Mouse (Mus musculus): ENCODE measurements around the gene Trdn. TPM values are rescaled to one million over a fixed set of nuclear protein-coding genes. Genes with fewer than 3 reads are reported as not detected.

The Trdn gene
- polyA plus RNA-seq (2016; fragmentation: Nextera tagmentation; extraction: Ambion mirVana): 0.10 TPM in 1 of 2 replicates, not detected in the other

DNA sequence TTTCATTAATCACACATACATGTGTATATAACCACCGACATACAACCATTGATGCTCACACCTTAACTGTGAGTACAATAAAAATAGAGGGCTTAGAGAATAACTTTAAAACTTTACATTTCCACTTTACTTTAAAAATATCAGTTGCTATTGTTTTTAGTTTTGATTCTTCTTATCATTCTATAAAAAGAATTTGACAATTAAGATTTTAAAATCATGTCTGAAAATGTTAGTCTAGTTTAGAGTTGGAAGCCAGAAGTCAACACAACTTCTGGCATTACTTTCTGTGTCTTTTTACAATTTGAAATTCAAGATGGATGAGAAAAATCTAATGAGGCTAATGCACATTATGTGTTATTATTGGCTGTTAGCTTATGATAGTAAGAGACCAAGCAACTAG, at the start of gene Trdn:
Trdn (plus strand) TSS at position 301 of the 400 bp plus-strand sequence.
- no peaks in the 10 kb centered on the region for H3K4me1 ChIP-seq

DNA sequence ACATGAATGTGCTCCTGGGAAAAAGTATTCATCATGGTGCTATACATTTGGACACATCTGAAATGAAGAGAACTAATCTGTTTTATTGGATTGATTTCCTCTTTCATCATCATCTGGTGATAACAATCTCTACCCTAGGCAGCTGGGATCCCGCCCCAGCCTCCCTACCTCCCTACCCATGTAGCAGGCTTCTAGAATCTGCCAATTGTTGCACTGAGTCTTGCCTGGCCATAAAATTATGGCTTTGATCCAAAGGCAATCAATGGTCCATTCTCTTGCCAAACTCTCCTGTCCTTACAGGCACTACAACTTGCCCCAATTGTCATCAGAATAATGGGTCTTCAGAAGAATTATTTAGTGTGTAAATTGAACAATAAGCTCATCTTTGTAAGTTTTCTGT, 19.6 kb upstream of the Trdn start:
- no peaks in the 10 kb centered on the region for H3K9me3 ChIP-seq (replicated peaks)
- H3K4me3 ChIP-seq: no peak overlapping the region
- no peaks in the 10 kb centered on the region for H3K27me3 ChIP-seq (ENCODE audit: low read depth, poor library complexity, severe bottlenecking)
- H3K36me3 ChIP-seq: no peaks in the 10 kb centered on the region
- no peak overlapping the region for H3K27ac ChIP-seq
- no peaks in the 10 kb centered on the region for H3K4me1 ChIP-seq
- no peak for DNase-seq (ENCODE audit: low spot score)
- WGBS: 85% methylated on average over 1 of the region's 1 CpGs

More for the DNA sequence above, at the start of gene Trdn:
- WGBS: 86% methylated on average over 1 of the region's 1 CpGs
- H3K27ac ChIP-seq: no peak within 1 kb of the TSS
- no peaks in the 10 kb centered on the region for H3K27me3 ChIP-seq (ENCODE audit: low read depth, poor library complexity, severe bottlenecking)
- H3K36me3 ChIP-seq: no peaks in the 10 kb centered on the region
- no peak for DNase-seq (ENCODE audit: low spot score)
- H3K9me3 ChIP-seq (replicated peaks): no peaks in the 10 kb centered on the region
- H3K4me3 ChIP-seq: no peak within 1 kb of the TSS

DNA sequence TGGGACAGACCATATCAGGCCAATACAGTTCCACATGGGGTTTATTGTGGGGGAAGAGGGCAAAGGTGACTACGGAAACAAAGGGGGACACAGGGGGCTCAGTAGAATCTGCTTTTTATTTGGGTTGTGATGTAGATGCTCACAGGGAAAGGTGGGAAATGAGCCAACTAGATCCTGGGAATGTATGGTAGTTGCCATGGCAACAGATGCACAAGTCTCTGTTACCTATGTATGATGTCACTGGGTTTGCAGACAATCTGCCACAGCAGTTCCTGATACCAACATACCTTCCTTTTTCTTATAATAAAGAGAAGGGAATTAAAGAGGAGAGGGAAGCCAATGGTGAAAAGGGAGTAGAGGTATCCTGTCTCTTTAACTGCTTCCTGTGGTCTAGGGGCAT, 14.8 kb upstream of the Trdn start:
- Histone ChIP-seq H3K36me3 (no peaks in the 10 kb centered on the region), H3K4me1 (no peaks in the 10 kb centered on the region), H3K27me3 (ENCODE audit: low read depth, poor library complexity, severe bottlenecking) (no peaks in the 10 kb centered on the region), H3K27ac (no peak overlapping the region), H3K9me3 (replicated peaks) (no peaks in the 10 kb centered on the region), H3K4me3 (no peak overlapping the region)
- 88% methylated on average over 1 of the region's 1 CpGs for WGBS
- DNase-seq (ENCODE audit: low spot score): no peak

DNA sequence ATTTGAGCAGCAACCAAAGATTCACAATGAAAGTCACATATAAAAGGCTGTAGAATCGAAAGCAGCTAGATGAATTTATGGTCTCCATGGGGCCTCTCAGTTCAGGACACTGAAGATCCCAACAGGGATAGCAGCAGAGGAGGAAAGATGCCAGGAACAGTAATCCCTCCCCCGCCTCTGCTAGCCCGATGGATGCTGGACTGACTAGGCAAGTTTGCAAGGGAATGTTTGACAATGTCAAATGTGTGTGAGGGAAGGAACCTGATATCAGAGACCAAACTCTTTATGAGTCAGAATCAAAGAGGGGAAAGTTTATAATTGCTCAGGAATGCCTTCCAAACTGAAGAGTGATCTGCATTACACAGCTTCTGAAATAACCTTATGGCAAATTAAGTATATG, 7.2 kb upstream of the Trdn start:
- Histone ChIP-seq H3K27ac (no peak overlapping the region), H3K27me3 (ENCODE audit: low read depth, poor library complexity, severe bottlenecking) (no peaks in the 10 kb centered on the region), H3K36me3 (no peaks in the 10 kb centered on the region), H3K4me3 (no peak overlapping the region), H3K9me3 (replicated peaks) (no peaks in the 10 kb centered on the region), H3K4me1 (no peaks in the 10 kb centered on the region)
- WGBS: 87% methylated on average over 3 of the region's 3 CpGs
- DNase-seq (ENCODE audit: low spot score): no peak

DNA sequence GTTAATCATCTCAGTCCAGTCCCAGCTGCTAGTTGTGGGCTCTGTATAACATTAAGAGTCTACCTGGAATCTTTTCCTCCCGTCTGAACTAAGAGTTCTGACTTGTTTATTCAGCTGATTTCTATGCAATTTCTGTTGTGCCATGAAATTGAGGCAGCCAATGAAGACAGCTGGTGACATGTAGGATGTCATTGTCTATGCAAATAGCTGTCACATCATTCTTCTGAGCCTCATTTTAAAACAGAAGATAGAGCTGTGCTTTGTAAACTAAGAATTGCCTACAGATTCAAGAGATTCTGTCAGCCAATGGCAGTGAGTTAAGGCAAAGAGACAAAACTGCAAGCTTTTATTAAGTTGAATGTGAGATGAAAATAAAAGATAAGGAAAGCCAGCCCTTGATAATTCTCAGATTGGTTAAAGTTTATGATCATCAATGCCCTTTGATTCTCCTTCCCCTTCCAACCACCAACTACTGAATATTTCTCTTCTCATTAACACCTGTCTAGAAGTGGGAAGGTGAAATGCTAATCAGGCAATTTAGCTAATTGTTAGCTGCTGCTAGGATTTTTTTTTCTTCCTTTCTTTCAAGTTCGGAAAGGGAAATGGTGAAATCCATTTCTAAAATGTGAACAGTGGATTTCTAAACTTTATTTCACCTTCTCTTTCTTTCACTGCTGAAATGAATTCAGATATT, 1.9 kb downstream of the Trdn start:
- Histone ChIP-seq H3K4me3 (no peak overlapping the region), H3K4me1 (no peaks in the 10 kb centered on the region), H3K27ac (no peak overlapping the region), H3K36me3 (no peaks in the 10 kb centered on the region), H3K27me3 (ENCODE audit: low read depth, poor library complexity, severe bottlenecking) (no peaks in the 10 kb centered on the region), H3K9me3 (replicated peaks) (no peaks in the 10 kb centered on the region)
- WGBS: 73% methylated on average over 2 of the region's 2 CpGs
- DNase-seq (ENCODE audit: low spot score): no peak

DNA sequence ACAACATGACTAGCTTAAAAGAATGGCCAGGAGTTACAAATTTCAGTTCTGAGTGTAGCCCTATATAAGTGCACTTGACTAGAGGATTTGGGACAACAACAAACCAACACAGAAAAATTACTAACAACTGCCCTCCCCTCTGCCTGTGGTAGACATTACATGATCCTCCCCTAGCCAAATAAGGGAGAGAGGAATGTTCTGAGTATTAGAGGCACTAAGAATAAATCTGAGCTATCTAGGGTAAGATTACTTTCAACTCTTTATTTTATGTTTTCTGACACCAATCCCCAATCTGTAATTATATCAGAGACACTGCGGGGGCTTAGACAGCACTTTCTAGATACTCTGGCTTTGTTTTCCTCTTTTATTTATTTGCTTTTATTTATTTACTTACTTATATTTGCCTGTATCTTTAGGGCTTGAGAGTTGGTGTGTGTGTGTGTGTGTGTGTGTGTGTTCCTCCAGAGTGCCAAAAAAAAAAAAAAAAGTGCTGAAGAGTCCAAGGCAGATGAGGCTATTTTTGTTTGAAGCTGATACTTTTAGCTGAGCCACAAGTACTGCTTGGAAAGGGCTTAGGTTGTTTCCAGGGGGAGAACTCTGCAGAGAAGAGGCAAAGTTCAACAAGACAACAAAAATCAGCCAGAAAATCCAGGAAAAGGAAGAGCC, 2.7 kb downstream of the Trdn start:
- Histone ChIP-seq H3K36me3 (no peaks in the 10 kb centered on the region), H3K27ac (no peak overlapping the region), H3K4me1 (no peaks in the 10 kb centered on the region), H3K27me3 (ENCODE audit: low read depth, poor library complexity, severe bottlenecking) (no peaks in the 10 kb centered on the region), H3K4me3 (no peak overlapping the region), H3K9me3 (replicated peaks) (no peaks in the 10 kb centered on the region)
- no peak for DNase-seq (ENCODE audit: low spot score)
- WGBS: 87% methylated on average over 1 of the region's 1 CpGs

DNA sequence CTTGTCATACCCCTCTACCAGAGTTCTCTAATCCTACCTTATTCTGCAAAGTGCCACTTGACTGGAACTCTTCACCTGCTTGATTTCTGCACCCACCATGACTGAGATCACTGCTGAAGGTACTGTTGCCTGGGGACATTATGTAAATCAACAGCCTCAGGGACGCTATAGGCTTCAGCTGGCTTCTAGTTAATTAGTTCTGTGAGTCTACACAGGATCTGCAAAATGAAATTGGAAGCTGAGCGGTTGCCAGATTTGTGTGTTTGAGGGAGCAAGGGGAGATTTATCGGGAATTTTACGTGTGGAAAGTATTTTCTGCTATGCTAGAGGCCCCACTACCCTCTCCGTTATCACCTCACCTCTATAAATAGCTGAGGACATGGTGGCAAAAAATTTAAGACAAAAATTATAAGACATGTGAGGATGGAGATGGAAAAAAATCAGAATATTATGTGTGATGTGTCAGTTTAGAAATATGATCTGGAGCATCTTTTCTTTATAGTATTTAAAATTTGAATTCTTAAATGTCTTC, 3.3 kb downstream of the Trdn start:
- no peaks in the 10 kb centered on the region for H3K4me1 ChIP-seq
- no peak for DNase-seq (ENCODE audit: low spot score)
- WGBS: 81% methylated on average over 5 of the region's 5 CpGs
- no peak overlapping the region for H3K4me3 ChIP-seq
- H3K36me3 ChIP-seq: no peaks in the 10 kb centered on the region
- H3K27ac ChIP-seq: no peak overlapping the region
- H3K27me3 ChIP-seq (ENCODE audit: low read depth, poor library complexity, severe bottlenecking): no peaks in the 10 kb centered on the region
- H3K9me3 ChIP-seq (replicated peaks): no peaks in the 10 kb centered on the region

DNA sequence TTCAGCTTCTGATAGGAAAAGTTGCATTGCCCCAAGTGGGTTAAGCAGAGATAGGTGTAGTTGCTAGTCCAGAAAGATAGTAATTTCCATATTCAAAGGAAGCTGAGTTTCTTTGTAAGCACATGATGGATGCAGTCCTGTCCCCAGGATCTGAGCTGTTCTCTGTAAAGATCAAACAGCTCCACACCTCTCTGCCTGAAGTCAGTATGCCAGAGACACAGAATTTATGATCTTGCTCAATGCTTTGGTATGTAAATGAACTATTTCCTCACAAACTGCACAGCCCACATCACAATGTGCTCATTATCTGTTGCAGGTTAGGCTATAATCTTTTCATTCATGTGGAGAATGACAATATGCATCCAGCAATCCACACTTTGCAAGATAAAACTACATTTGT, 8.0 kb downstream of the Trdn start:
- no peaks in the 10 kb centered on the region for H3K36me3 ChIP-seq
- H3K27ac ChIP-seq: no peak overlapping the region
- H3K9me3 ChIP-seq (replicated peaks): no peaks in the 10 kb centered on the region
- H3K4me1 ChIP-seq: no peaks in the 10 kb centered on the region
- no peak for DNase-seq (ENCODE audit: low spot score)
- no peaks in the 10 kb centered on the region for H3K27me3 ChIP-seq (ENCODE audit: low read depth, poor library complexity, severe bottlenecking)
- no peak overlapping the region for H3K4me3 ChIP-seq

DNA sequence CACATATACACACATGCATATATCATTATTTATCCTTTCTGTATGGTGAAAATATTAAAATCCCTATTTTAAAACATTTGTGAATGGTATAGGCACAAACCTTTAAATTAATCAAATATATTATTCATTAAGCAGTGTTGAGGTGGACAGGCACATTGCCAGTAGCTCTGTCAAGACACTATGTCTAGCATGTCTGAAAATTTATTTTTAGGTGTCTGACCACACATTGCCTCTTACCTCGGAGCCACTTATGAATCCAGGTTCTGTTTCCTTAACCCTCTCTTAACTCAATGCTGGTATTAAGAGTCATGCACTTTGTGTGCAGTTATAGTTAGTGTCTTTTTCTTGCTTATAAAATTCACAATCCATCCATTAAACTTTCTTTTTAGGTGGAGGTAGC, 12.0 kb downstream of the Trdn start:
- DNase-seq (ENCODE audit: low spot score): no peak
- no peaks in the 10 kb centered on the region for H3K4me1 ChIP-seq
- H3K27ac ChIP-seq: no peak overlapping the region
- no peaks in the 10 kb centered on the region for H3K27me3 ChIP-seq (ENCODE audit: low read depth, poor library complexity, severe bottlenecking)
- no peaks in the 10 kb centered on the region for H3K36me3 ChIP-seq
- no peak overlapping the region for H3K4me3 ChIP-seq
- 90% methylated on average over 1 of the region's 1 CpGs for WGBS
- H3K9me3 ChIP-seq (replicated peaks): no peaks in the 10 kb centered on the region

DNA sequence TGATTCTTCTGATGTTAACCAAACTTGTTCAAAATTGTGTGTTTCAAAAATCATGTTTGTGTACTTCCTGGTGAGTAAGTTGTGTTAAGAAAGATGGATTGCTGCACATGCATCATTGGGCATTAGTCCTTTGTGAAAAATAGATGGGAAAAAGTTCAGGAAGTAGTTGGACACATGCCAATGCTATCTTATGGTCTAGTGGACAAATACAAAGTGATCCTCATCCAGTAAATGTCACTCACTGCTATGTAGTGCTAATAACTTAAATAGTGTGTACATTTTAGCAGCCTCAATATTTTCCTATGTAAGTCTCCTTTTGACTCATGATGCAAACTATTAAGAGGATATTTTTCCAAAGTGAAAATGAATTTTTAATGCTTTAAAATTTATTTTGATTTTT, 27.6 kb downstream of the Trdn start:
- no peak for DNase-seq (ENCODE audit: low spot score)
- H3K4me3 ChIP-seq: no peak overlapping the region
- H3K27me3 ChIP-seq (ENCODE audit: low read depth, poor library complexity, severe bottlenecking): no peaks in the 10 kb centered on the region
- H3K27ac ChIP-seq: no peak overlapping the region
- no peaks in the 10 kb centered on the region for H3K36me3 ChIP-seq
- no peaks in the 10 kb centered on the region for H3K9me3 ChIP-seq (replicated peaks)
- no peaks in the 10 kb centered on the region for H3K4me1 ChIP-seq

DNA sequence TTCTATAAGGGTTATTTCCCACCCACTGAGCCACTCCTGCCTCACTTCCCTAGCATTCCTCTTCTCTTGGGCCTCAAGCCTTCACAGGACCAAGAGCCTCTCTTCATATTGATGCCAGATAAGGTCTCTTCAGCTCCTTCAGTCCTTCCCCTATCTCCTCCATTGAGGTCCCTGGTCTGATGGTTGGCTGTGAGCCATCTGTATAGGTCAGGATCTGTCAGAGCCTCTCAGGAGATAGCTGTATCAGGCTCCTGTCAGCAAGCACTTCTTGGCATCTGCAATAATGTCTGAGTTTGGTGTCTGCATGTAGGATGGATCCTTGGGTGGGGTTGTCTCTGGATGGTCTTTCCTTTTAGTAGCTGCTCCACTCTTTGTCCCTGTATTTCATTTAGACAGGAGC, 42.7 kb downstream of the Trdn start:
- Histone ChIP-seq H3K9me3 (replicated peaks) (no peaks in the 10 kb centered on the region), H3K36me3 (no peaks in the 10 kb centered on the region), H3K4me3 (no peak overlapping the region), H3K27me3 (ENCODE audit: low read depth, poor library complexity, severe bottlenecking) (no peaks in the 10 kb centered on the region), H3K4me1 (no peaks in the 10 kb centered on the region), H3K27ac (no peak overlapping the region)
- no peak for DNase-seq (ENCODE audit: low spot score)

DNA sequence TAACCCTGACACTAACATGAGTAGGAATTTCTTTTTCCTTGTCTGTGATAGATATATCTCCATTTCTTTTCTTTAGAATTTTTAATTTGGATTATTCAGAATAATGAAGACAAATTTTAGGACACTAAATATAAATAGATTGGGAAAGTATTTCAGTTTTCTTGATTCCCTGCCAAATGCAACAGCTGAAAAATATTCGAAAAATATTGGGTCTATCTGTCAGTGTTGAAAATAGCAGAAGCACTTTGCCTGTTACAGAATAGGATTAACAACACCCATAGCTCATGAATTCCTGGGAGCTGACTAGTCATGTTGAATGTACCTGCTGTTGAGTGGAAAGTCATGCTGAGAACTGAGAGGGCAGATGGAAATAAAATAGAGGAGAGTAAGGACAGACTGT, 64.6 kb downstream of the Trdn start:
- H3K9me3 ChIP-seq (replicated peaks): no peaks in the 10 kb centered on the region
- no peak overlapping the region for H3K27ac ChIP-seq
- H3K4me1 ChIP-seq: no peaks in the 10 kb centered on the region
- DNase-seq (ENCODE audit: low spot score): no peak
- no peaks in the 10 kb centered on the region for H3K27me3 ChIP-seq (ENCODE audit: low read depth, poor library complexity, severe bottlenecking)
- H3K4me3 ChIP-seq: no peak overlapping the region
- H3K36me3 ChIP-seq: no peaks in the 10 kb centered on the region
- 85% methylated on average over 1 of the region's 1 CpGs for WGBS

DNA sequence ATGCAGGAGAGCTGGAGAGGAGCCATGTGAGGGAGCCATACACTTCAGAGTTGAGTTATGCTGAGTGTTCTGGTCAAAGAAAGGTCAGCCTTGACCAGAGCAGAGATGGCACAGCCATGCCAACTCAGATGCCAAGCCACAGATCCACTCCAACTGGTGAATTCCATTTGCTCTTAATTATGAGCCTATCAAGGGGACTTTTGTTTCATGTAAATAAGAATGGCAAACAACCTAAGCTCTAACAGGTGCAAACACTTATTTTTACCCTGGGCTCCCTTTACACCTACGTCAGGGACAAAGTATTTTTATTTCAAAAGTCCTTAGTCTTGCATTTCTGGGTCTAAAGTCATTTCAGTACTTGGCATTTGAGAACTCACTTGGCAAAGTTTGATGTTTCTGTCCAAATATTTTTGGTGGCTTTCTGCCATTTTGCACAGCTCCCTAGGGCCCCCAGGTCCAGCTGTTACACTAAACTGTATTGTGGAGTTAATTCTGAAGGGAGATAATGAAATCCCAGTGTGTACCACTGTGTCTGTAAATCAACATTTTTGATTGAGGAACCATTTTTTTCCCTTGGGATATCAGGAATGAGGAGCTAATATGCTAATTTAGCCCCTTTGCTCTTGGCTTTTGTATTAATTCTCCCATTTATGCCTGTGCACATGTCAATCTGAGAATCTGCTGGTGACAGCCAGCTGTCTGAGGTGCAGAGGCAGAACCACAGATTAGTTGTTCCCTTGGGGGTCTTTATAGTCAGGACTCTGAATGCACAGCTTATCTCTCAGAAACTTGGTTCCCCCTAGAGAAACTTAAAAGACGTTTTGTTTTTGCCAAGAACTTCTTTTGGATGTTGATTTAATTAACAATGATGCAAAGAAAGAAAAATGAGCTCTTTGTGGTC, 99.6 kb downstream of the Trdn start:
- Histone ChIP-seq H3K27ac (no peak overlapping the region), H3K9me3 (replicated peaks) (no peaks in the 10 kb centered on the region), H3K36me3 (no peaks in the 10 kb centered on the region), H3K27me3 (ENCODE audit: low read depth, poor library complexity, severe bottlenecking) (no peaks in the 10 kb centered on the region), H3K4me1 (no peaks in the 10 kb centered on the region), H3K4me3 (no peak overlapping the region)
- DNase-seq (ENCODE audit: low spot score): no peak
- WGBS: 72% methylated on average over 2 of the region's 2 CpGs

Measured in limb, embryonic 10.5 days (tissue).